Mouse (Mus musculus) forebrain, embryonic 10.5 days (tissue): ENCODE measurements around the gene Lbx1. TPM values are rescaled to one million over a fixed set of nuclear protein-coding genes. Genes with fewer than 3 reads are reported as not detected.

Experiments
- DNase-seq: peaks from one replicate; pipeline ENCODE4 v3.0.0-alpha.2; 2017; ENCODE audit warnings: low spot score; ENCODE audit errors: extremely low spot score
- H3K27ac ChIP-seq: fragments of 300-500 bp; sonication (generic); 2 replicates; pipeline ENCODE4 v1.5.1; 2016; ENCODE audit warnings: mild to moderate bottlenecking
- H3K27me3 ChIP-seq: fragments of 300-500 bp; sonication (generic); 2 replicates; pipeline ENCODE4 v1.6.1; 2016; ENCODE audit warnings: mild to moderate bottlenecking; ENCODE audit not compliant: poor library complexity, severe bottlenecking
- H3K36me3 ChIP-seq: fragments of 300-500 bp; sonication (generic); replicated peaks from 2 replicates; pipeline ENCODE4 v1.6.1; 2016; ENCODE audit warnings: mild to moderate bottlenecking, moderate library complexity
- H3K4me1 ChIP-seq: fragments of 300-500 bp; sonication (generic); 2 replicates; pipeline ENCODE4 v1.6.1; 2016
- H3K4me3 ChIP-seq: fragments of 300-500 bp; sonication (generic); 2 replicates; pipeline ENCODE4 v1.5.1; 2016; ENCODE audit warnings: mild to moderate bottlenecking, moderate library complexity
- H3K9me3 ChIP-seq: fragments of 300-500 bp; sonication (generic); 2 replicates; pipeline ENCODE4 v1.6.1; 2016; ENCODE audit warnings: mild to moderate bottlenecking, moderate library complexity
- WGBS: fragments of 180-500 bp; shearing (Covaris S2); methylation state at CpG from one replicate; pipeline ENCODE4 v1.1.7; 2016; 5-methylcytosine and 5-hydroxymethylcytosine counted together
- polyA plus RNA-seq: library from polyadenylated mRNA; unstranded; fragments of >200 nt; fragmentation: Nextera tagmentation; extraction: Ambion mirVana; gene quantifications from 2 replicates; pipeline ENCODE4 v1.2.1, GENCODE M21; 2016

Lbx1 gene
- polyA plus RNA-seq, 1 experiment from 2014 or later, result not detected

GRCm38 (mm10) chr19:45242017-45242347 is 6.4 kb upstream of the Lbx1 start:
- Histone ChIP-seq H3K27ac (no peak overlapping the region), H3K4me3 (no peak overlapping the region), H3K4me1 (peaks cover 10% of the 10 kb centered on the region), H3K27me3 (peaks cover 100% of the 10 kb centered on the region), H3K36me3 (no peaks in the 10 kb centered on the region), H3K9me3 (no peaks in the 10 kb centered on the region)
- DNase-seq, result peak; percentile 20
- 3% methylated on average over 4 of the region's 4 CpGs for WGBS

- peaks cover 29% of the 10 kb centered on the region for H3K4me1 ChIP-seq
- no peak overlapping the region for H3K4me3 ChIP-seq
- DNase-seq, result no peak
- no peaks in the 10 kb centered on the region for H3K36me3 ChIP-seq
- no peak overlapping the region for H3K27ac ChIP-seq
- 3% methylated on average over 2 of the region's 2 CpGs for WGBS
- peaks cover 100% of the 10 kb centered on the region for H3K27me3 ChIP-seq
- no peaks in the 10 kb centered on the region for H3K9me3 ChIP-seq
These were observed 4.4 kb upstream of the Lbx1 start for GRCm38 (mm10) chr19:45240026-45240425.

GRCm38 (mm10) chr19:45239191-45239590 is 3.6 kb upstream of the Lbx1 start:
- 21% methylated on average over 1 of the region's 1 CpGs for WGBS
- Histone ChIP-seq H3K27me3 (peaks cover 100% of the 10 kb centered on the region), H3K4me1 (peaks cover 35% of the 10 kb centered on the region), H3K4me3 (no peak overlapping the region), H3K36me3 (no peaks in the 10 kb centered on the region), H3K27ac (no peak overlapping the region), H3K9me3 (no peaks in the 10 kb centered on the region)
- no peak for DNase-seq

GRCm38 (mm10) chr19:45237665-45238209 is 2.1 kb upstream of the Lbx1 start:
- Histone ChIP-seq H3K4me1 (peaks cover 33% of the 10 kb centered on the region), H3K9me3 (no peaks in the 10 kb centered on the region), H3K36me3 (no peaks in the 10 kb centered on the region), H3K27me3 (peaks cover 100% of the 10 kb centered on the region), H3K4me3 (no peak overlapping the region), H3K27ac (no peak overlapping the region)
- DNase-seq, result no peak
- 4% methylated on average over 3 of the region's 3 CpGs for WGBS

GRCm38 (mm10) chr19:45237099-45237498 is 1.5 kb upstream of the Lbx1 start:
- DNase-seq, result no peak
- Histone ChIP-seq H3K4me3 (no peak overlapping the region), H3K36me3 (no peaks in the 10 kb centered on the region), H3K9me3 (no peaks in the 10 kb centered on the region), H3K27ac (no peak overlapping the region), H3K27me3 (peaks cover 100% of the 10 kb centered on the region), H3K4me1 (peaks cover 31% of the 10 kb centered on the region)
- WGBS, result 0% methylated on average over 8 of the region's 8 CpGs

DNA sequence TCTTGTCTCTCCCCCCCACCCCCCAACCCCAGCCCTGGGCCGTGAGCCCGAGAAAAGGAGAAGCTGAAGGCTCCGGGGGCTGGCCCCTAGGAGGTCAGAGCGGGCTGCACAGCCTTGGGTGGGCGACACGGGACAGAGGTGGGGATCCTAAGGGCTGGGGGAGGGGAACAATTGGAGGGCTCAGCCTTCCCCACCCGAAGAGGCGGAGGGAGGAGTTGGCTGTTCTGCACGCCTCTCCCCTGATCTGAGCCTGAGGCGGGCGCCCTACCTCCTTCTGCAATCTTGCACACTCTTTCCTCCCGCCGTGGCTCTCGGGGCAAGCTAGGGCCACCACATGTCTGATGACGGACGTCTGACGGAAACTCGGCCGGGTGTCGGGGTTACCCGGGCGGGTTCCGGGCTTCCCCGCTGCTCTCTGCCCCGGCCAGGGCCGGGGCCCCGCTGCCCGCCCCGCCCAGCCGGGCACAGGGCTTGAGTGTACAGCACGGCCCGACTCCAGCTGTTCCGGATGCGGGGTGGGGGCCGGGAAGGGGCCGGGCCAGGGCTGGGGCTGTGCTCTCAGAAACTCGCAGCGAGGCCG is 841 bp upstream of the Lbx1 start:
- Histone ChIP-seq H3K27ac (no peak overlapping the region), H3K9me3 (no peaks in the 10 kb centered on the region), H3K27me3 (peaks cover 100% of the 10 kb centered on the region), H3K36me3 (no peaks in the 10 kb centered on the region), H3K4me1 (peaks cover 38% of the 10 kb centered on the region), H3K4me3 (peak overlapping the region; percentile 36)
- DNase-seq, result peak; percentile 52
- WGBS, result under 1% methylated on average over 39 of the region's 39 CpGs

DNA sequence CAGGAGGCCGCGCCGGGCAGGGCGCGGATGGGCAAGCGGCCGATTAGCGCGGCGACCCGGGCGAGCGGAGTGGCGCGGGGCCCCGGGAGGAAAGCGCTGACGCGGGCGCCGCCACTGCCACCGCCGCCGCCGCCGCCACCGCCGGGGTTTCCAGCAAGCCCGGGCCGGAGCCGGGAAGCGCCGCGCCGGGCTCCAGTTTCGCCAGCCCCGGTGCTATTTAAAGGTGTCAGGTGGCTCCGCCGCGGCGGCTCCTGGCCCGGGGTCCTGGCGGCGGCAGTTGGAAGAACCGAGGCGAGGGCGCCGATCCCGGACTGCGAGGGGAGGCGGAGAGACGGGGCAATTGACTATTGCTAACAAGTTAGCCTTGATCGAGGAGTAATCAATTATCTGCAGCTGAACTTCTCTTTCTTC is 276 bp downstream of the Lbx1 start:
- under 1% methylated on average over 53 of the region's 53 CpGs for WGBS
- peak; percentile 39 for DNase-seq

GRCm38 (mm10) chr19:45234771-45235231 is 811 bp downstream of the Lbx1 start:
- H3K36me3 ChIP-seq, result no peaks in the 10 kb centered on the region
- peaks cover 51% of the 10 kb centered on the region for H3K4me1 ChIP-seq
- under 1% methylated on average over 42 of the region's 42 CpGs for WGBS
- H3K4me3 ChIP-seq, result peak overlapping the region; percentile 36
- H3K9me3 ChIP-seq, result no peaks in the 10 kb centered on the region
- H3K27ac ChIP-seq, result no peak overlapping the region
- peaks cover 100% of the 10 kb centered on the region for H3K27me3 ChIP-seq
- peak; percentile 56 for DNase-seq

More for the DNA sequence above, 276 bp downstream of the Lbx1 start:
- Histone ChIP-seq H3K27me3 (peaks cover 100% of the 10 kb centered on the region), H3K9me3 (no peaks in the 10 kb centered on the region), H3K4me1 (peaks cover 47% of the 10 kb centered on the region), H3K27ac (no peak overlapping the region), H3K4me3 (peak overlapping the region; percentile 36), H3K36me3 (no peaks in the 10 kb centered on the region)

DNA sequence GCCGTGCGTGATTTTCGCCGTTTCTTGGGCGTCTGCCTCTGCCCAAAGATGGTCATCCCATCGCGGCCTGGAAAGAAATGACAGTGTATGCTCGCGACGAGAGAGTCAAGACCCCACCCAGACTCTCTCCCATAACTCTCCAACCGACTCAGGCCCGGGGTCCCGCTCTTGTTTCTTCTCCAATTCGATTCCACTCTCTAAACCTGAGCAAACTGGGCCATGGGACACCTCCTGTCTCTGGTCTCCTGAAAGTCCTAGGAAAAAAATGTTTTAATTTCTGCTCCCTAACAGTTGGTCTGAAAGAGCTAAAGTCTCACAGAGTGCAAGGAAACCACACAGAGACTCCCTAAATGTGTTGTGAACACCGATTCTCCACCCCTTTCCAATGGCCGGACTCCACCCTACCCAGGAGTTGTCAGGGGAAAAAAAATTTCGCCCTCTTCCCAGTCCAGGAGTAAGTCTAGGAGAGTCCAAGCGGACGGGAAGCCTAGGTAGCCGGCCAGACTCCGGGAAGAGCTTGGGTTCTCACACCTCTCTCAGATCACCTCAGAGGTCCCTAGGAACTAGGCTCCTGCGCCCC is 1.3 kb downstream of the Lbx1 start:
- no peak for DNase-seq
- Histone ChIP-seq H3K27ac (no peak overlapping the region), H3K36me3 (no peaks in the 10 kb centered on the region), H3K27me3 (peaks cover 100% of the 10 kb centered on the region), H3K4me1 (peaks cover 53% of the 10 kb centered on the region), H3K4me3 (0 out of 2 replicates have a peak overlapping the region, but pooled peaks have one; percentile 36), H3K9me3 (no peaks in the 10 kb centered on the region)
- WGBS, result 2% methylated on average over 22 of the region's 22 CpGs

GRCm38 (mm10) chr19:45233496-45234127 is 2.0 kb downstream of the Lbx1 start:
- Histone ChIP-seq H3K27me3 (peaks cover 100% of the 10 kb centered on the region), H3K27ac (no peak overlapping the region), H3K4me1 (peaks cover 57% of the 10 kb centered on the region), H3K36me3 (no peaks in the 10 kb centered on the region), H3K4me3 (peak overlapping the region; percentile 14), H3K9me3 (no peaks in the 10 kb centered on the region)
- peak; percentile 50 for DNase-seq
- under 1% methylated on average over 60 of the region's 60 CpGs for WGBS

DNA sequence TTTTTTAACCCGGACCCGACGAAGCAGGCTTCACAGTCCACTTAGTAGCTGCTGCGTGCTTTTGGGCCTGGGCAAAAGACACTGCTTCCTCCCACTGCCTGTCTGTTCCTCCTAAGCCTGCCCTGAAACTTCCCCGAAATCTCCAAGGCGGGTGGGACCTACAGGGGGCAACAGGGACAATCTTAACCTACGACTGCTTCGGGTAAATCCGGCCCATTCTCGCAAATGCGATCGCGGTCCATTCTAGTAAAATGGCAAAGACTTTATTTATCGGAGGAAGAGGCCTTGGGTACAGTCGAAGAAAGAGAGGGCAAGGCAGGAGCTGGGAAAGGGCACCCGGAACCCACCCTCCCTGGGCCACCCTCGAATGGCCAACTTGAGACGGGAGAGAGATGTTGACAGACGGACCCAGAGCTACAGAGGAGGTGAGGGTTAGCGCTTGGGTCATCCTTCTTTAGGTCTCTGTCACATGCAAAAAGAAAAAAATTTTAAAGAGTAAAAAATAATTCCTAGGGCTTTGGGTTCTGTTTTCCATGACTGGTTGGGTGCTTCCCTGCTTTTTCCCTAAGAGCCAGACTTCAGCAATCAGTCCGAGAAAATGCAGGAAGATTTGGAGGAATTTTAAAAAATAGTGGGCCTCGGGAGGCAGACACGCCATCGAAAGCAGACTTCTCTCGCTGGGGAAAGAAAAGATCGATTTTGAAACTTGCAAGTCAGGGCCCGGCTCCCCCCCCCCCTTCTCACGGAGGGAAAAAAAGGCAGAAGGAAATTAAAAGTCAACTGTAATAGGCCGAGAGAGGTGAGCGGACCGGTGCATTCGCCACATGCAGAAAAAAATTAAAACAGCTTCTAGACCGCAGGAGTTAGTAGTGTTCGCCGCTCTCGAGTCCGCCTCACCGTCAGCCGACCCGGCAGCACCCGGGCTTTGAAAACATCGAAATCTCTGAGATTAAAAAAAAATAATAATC is 2.9 kb downstream of the Lbx1 start:
- Histone ChIP-seq H3K27me3 (peaks cover 100% of the 10 kb centered on the region), H3K36me3 (no peaks in the 10 kb centered on the region), H3K4me1 (peaks cover 57% of the 10 kb centered on the region), H3K9me3 (no peaks in the 10 kb centered on the region), H3K27ac (no peak overlapping the region), H3K4me3 (no peak overlapping the region)
- 1% methylated on average over 42 of the region's 42 CpGs for WGBS
- peak; percentile 37 for DNase-seq

DNA sequence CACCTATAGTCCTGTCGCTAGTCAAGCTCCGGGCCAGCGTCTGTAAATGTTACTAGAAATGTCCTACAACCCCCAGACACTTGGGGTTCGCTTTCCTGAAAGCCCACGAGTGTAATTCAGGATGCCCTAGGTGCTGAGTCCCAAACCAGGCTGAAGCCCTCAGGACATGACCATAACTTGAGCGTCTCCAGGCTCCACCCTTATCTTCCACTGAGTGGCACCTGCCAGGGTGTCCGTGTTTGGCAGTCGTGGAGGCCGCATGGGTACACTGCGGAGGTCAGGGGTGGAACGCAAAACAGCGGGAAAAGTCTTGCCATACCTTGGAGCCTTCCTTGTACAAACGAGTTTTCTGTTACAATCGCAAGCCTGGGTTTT is 3.6 kb downstream of the Lbx1 start:
- no peak for DNase-seq
- peaks cover 100% of the 10 kb centered on the region for H3K27me3 ChIP-seq
- WGBS, result under 1% methylated on average over 14 of the region's 14 CpGs
- H3K4me3 ChIP-seq, result no peak overlapping the region
- no peak overlapping the region for H3K27ac ChIP-seq
- H3K9me3 ChIP-seq, result no peaks in the 10 kb centered on the region
- H3K4me1 ChIP-seq, result peaks cover 57% of the 10 kb centered on the region
- H3K36me3 ChIP-seq, result no peaks in the 10 kb centered on the region
